Mouse (Mus musculus): ENCODE measurements at regions not wholly inside any gene's neighbourhood (a gene's known extent, or its start where the extent isn't known, plus 50 kb on each side); places are given as distances from the start of the nearest gene placed in this dataset.

- Histone ChIP-seq H3K4me3 (replicated peaks; ENCODE audit: insufficient read depth, low read depth, low read length) (no peak overlapping the region), H3K4me1 (ENCODE audit: control insufficient read depth, insufficient read depth, low read length) (no peaks in the 10 kb centered on the region), H3K27ac (ENCODE audit: insufficient read depth, low read length) (no peak overlapping the region), H3K27me3 (ENCODE audit: control insufficient read depth, insufficient read depth, low read length) (no peaks in the 10 kb centered on the region; the same call in 1 of the 2 replicates)
- DNase-seq = no peak
- no peak for TF ChIP-seq POLR2A (IDR thresholded peaks at IDR 0.05; ENCODE audit: borderline replicate concordance, insufficient read depth, low read length)
- no peak for TF ChIP-seq CTCF (IDR thresholded peaks at IDR 0.05; ENCODE audit: borderline replicate concordance, insufficient read depth, low read depth, low read length)
- WGBS = 91% methylated on average over 10 of the region's 10 CpGs
These were observed 74.8 kb upstream of the Lnx1 start for GRCm38 (mm10) chr5:74777381-74778075.

GRCm38 (mm10) chr5:74776081-74776480 lies 73.4 kb upstream of the Lnx1 start:
- 86% methylated on average over 3 of the region's 3 CpGs for WGBS
- Histone ChIP-seq H3K4me3 (replicated peaks; ENCODE audit: insufficient read depth, low read depth, low read length) (no peak overlapping the region), H3K4me1 (ENCODE audit: control insufficient read depth, insufficient read depth, low read length) (no peaks in the 10 kb centered on the region), H3K27me3 (ENCODE audit: control insufficient read depth, insufficient read depth, low read length) (no peaks in the 10 kb centered on the region; the same call in 1 of the 2 replicates), H3K27ac (ENCODE audit: insufficient read depth, low read length) (no peak overlapping the region)
- no peak for TF ChIP-seq POLR2A (IDR thresholded peaks at IDR 0.05; ENCODE audit: borderline replicate concordance, insufficient read depth, low read length)
- no peak for TF ChIP-seq CTCF (IDR thresholded peaks at IDR 0.05; ENCODE audit: borderline replicate concordance, insufficient read depth, low read depth, low read length)
- DNase-seq = no peak

- DNase-seq = no peak
- no peaks in the 10 kb centered on the region; the same call in 1 of the 2 replicates for H3K27me3 ChIP-seq (ENCODE audit: control insufficient read depth, insufficient read depth, low read length)
- H3K27ac ChIP-seq (ENCODE audit: insufficient read depth, low read length) = no peak overlapping the region
- TF ChIP-seq POLR2A (IDR thresholded peaks at IDR 0.05; ENCODE audit: borderline replicate concordance, insufficient read depth, low read length) (no peak), CTCF (IDR thresholded peaks at IDR 0.05; ENCODE audit: borderline replicate concordance, insufficient read depth, low read depth, low read length) (no peak)
- 76% methylated on average over 3 of the region's 3 CpGs for WGBS
- H3K4me1 ChIP-seq (ENCODE audit: control insufficient read depth, insufficient read depth, low read length) = no peaks in the 10 kb centered on the region
- H3K4me3 ChIP-seq (replicated peaks; ENCODE audit: insufficient read depth, low read depth, low read length) = no peak overlapping the region
These were observed 72.9 kb upstream of the Lnx1 start for GRCm38 (mm10) chr5:74775596-74775995.

GRCm38 (mm10) chr5:74773558-74774429 lies 71.1 kb upstream of the Lnx1 start:
- no peak for DNase-seq
- no peaks in the 10 kb centered on the region for H3K4me1 ChIP-seq (ENCODE audit: control insufficient read depth, insufficient read depth, low read length)
- WGBS = 84% methylated on average over 14 of the region's 14 CpGs
- no peaks in the 10 kb centered on the region; the same call in 1 of the 2 replicates for H3K27me3 ChIP-seq (ENCODE audit: control insufficient read depth, insufficient read depth, low read length)
- no peak for TF ChIP-seq POLR2A (IDR thresholded peaks at IDR 0.05; ENCODE audit: borderline replicate concordance, insufficient read depth, low read length)
- no peak for TF ChIP-seq CTCF (IDR thresholded peaks at IDR 0.05; ENCODE audit: borderline replicate concordance, insufficient read depth, low read depth, low read length)
- no peak overlapping the region for H3K4me3 ChIP-seq (replicated peaks; ENCODE audit: insufficient read depth, low read depth, low read length)
- no peak overlapping the region for H3K27ac ChIP-seq (ENCODE audit: insufficient read depth, low read length)

DNA sequence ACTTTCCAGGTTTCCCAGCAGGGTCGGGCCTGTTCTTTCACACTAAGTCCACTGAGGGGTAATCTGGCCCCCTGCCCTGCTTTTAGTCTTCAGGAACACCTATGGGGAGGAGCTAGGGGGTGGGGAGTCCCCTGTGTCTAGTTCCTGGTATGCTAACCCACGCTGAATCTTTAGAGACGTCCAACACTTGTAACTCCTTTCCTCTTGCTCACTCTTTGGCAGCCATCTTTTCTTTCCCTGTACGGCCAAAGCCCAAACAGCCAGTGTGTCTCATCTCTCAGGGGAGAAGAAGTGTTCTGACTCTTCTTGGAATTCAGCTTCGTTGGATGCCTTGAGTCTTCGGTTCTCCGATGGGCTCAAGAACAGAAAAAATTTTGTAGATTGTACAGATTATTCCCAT lies 68.4 kb upstream of the Lnx1 start:
- TF ChIP-seq POLR2A (IDR thresholded peaks at IDR 0.05; ENCODE audit: borderline replicate concordance, insufficient read depth, low read length) (no peak), CTCF (IDR thresholded peaks at IDR 0.05; ENCODE audit: borderline replicate concordance, insufficient read depth, low read depth, low read length) (no peak)
- 73% methylated on average over 7 of the region's 7 CpGs for WGBS
- no peaks in the 10 kb centered on the region for H3K4me1 ChIP-seq (ENCODE audit: control insufficient read depth, insufficient read depth, low read length)
- no peak overlapping the region for H3K27ac ChIP-seq (ENCODE audit: insufficient read depth, low read length)
- no peak for DNase-seq
- H3K27me3 ChIP-seq (ENCODE audit: control insufficient read depth, insufficient read depth, low read length) = no peaks in the 10 kb centered on the region; the same call in 1 of the 2 replicates
- H3K4me3 ChIP-seq (replicated peaks; ENCODE audit: insufficient read depth, low read depth, low read length) = no peak overlapping the region

- WGBS = 86% methylated on average over 5 of the region's 5 CpGs
- no peaks in the 10 kb centered on the region for H3K4me1 ChIP-seq (ENCODE audit: control insufficient read depth, insufficient read depth, low read length)
- H3K27ac ChIP-seq (ENCODE audit: insufficient read depth, low read length) = no peak overlapping the region
- no peaks in the 10 kb centered on the region; the same call in 1 of the 2 replicates for H3K27me3 ChIP-seq (ENCODE audit: control insufficient read depth, insufficient read depth, low read length)
- no peak for TF ChIP-seq POLR2A (IDR thresholded peaks at IDR 0.05; ENCODE audit: borderline replicate concordance, insufficient read depth, low read length)
- no peak for TF ChIP-seq CTCF (IDR thresholded peaks at IDR 0.05; ENCODE audit: borderline replicate concordance, insufficient read depth, low read depth, low read length)
- DNase-seq = no peak
- H3K4me3 ChIP-seq (replicated peaks; ENCODE audit: insufficient read depth, low read depth, low read length) = no peak overlapping the region
These were observed 66.3 kb upstream of the Lnx1 start for GRCm38 (mm10) chr5:74769023-74769422.

GRCm38 (mm10) chr5:74767993-74768392 lies 65.3 kb upstream of the Lnx1 start:
- no peak for DNase-seq
- no peaks in the 10 kb centered on the region for H3K4me1 ChIP-seq (ENCODE audit: control insufficient read depth, insufficient read depth, low read length)
- WGBS = 84% methylated on average over 8 of the region's 8 CpGs
- no peak overlapping the region for H3K27ac ChIP-seq (ENCODE audit: insufficient read depth, low read length)
- H3K27me3 ChIP-seq (ENCODE audit: control insufficient read depth, insufficient read depth, low read length) = no peaks in the 10 kb centered on the region; the same call in 1 of the 2 replicates
- no peak for TF ChIP-seq POLR2A (IDR thresholded peaks at IDR 0.05; ENCODE audit: borderline replicate concordance, insufficient read depth, low read length)
- TF ChIP-seq CTCF (IDR thresholded peaks at IDR 0.05; ENCODE audit: borderline replicate concordance, insufficient read depth, low read depth, low read length) = no peak
- H3K4me3 ChIP-seq (replicated peaks; ENCODE audit: insufficient read depth, low read depth, low read length) = no peak overlapping the region

All from cerebellum, adult 2 months (tissue).